Mouse (Mus musculus) embryo, embryonic 10.5 days (tissue): ENCODE measurements around the gene Cyb5d1.
A peak's percentile ranks its signal among the peaks of the same experiment; 100 is the strongest.

Source experiments
- DNase-seq: peaks from one replicate; pipeline ENCODE4 v3.0.0-alpha.2; 2015; ENCODE audit warnings: low spot score

The Cyb5d1 gene

DNA sequence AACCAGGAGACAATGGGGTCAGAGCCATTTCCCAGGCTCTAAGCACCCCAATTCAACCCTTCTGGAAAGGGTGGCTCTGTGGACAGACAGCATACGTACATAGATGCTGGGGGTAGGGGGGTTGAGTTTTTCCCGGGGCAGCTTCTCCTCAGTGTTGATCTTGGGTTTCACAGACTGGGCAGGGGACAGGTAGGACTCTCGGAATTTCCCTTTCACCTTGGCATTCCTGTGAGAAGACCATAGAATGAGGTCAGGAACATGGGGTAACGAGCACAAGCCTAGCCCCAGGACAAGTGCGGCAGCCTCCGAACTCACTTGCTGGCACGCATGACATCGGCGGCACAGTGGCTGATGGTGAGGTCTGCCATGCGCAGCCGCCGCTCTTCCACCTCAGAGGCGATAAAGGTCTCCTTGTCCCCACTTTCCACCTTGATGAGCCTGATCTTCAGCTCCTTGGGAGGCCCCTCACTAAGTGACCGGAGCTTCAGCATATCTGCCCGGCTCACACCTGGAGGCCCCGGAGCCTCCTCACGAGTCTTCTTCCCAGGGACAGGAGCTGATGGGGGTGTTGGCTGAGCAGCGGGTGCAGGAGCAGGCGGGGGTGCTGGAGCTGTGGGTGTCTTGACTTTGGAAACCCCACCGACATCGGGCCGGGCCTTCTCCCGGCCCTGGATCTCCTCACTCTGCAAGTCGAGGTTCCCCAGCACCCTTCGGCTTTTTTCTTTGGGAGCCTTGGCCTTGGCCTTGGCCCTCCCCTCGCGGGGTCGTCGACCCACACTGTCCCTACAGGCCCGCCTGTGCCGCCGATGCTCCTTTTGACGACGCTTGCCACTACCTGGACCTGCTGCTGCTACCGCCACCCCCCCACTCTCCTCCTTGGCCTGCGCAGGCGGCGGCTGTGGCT, 8.5 kb upstream of the Cyb5d1 start:
- DNase-seq = no peak

DNA sequence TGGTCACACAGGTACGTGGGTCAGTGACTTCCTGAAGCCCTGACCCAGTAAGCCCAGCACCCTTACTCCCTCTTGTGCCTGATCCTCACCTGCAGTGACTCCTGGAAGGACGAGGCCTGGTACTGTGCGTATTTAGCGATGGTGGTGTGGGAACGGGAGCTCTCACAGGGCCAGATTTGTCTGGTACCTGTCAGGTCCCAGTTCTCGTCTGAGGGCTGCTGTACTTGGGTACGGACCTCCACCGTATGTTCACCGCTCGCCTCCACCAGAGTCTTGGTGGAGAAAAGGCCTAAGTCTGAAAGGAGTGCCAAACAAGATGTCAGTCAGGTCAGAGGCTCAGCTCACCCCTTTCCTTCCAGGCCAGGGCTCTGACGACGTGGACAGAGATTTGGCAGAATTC, 6.6 kb upstream of the Cyb5d1 start:
- DNase-seq = no peak

DNA sequence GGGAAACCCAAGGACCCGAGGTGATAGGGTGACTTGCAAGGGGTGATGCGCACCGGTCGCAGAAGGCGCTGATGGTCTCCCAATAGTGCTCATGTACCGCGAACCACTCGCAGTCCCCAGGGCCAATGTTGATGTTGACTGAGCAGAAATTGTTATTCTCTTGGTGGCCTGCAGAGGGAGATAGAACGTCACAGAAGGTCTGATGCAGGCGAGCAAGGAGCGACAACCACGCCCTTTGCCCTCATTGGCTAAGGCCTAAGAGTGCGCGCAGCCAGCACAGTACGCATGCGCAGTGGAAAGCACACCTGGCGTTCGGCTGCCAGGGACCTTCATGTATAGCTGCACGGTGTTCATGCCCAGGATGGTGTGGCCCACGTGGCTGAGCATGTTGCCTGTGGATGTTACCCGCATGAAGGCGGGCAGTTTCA, 5.8 kb upstream of the Cyb5d1 start:
- DNase-seq = peak; percentile 94

DNA sequence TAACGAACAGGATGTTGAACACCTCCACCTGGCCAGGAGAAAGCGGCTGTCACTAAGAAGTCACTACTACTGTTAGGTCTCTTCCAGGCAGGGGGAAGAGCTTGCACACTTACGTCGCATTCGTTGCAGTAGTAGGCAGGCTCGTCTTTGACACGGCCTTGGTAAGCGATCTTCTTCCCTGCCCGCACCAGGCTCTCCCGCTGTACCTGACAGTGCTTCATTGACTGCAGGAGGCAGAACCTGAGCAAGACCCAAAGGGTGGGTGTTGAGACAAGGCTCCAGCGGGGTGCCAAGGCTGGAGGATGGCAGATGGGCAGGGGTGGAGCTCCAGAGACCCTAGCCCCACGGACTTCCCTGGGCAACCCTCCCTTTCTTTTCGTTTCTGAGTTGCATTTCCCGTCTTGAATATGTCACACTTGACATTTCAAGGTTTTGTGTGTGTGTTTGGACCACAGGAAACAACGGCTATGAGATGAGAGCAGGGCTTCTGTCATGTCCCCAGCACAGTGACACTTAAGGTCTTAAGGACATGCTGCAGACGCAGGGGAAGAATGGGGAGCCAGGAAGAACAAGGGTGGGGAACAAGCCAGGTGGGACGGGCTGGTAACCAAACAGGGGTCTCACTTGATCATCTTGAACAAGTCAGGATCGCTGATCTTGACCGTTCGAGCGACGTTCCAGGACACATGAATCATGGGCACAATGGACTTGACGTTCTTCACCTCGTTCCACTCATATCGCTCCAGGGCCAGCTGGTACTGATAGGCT, 4.8 kb upstream of the Cyb5d1 start:
- DNase-seq = peak; percentile 18

DNA sequence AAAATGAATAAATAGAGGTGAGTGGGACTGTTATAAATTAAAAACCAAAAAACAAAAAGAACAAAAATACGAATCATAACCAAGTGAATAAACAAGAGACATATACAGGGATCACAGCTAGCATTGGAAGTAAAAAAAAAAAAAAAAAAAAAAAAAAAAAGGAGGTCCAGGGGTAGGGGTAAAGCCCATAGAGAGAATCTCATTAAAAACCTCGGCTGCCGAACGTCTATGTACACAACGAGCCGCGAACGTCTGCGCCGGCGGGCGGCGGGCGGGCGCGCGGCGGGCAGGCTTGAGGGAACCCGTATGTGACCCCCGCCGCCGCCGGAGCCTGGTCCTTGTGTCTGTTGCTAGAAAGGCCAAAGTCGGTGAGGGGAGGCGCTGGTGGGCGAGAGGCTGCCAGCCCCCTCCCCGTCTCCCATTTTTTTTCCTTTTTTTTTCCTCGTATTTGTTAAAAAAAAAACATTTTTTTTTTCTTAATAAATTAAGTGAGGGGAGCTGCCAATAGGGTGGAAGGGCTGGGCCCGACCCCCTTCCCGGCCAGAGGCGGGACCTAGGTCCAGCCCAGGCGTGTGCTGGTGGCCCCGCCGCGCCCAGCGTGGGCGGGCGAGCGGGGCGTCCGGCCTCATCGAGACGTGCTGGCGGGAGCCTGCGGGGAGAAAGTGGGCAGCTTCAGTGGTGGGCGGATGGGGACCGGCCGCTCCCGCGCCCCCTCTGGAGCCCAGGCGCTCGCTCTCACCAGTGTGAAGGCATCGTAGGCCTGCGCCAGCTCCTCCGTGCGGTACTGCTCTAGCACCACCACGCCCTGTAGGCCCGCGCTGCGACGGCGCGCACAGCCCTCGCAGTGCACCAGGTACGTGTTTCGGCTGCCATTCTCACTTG, 4.0 kb upstream of the Cyb5d1 start:
- DNase-seq = peak; percentile 67

DNA sequence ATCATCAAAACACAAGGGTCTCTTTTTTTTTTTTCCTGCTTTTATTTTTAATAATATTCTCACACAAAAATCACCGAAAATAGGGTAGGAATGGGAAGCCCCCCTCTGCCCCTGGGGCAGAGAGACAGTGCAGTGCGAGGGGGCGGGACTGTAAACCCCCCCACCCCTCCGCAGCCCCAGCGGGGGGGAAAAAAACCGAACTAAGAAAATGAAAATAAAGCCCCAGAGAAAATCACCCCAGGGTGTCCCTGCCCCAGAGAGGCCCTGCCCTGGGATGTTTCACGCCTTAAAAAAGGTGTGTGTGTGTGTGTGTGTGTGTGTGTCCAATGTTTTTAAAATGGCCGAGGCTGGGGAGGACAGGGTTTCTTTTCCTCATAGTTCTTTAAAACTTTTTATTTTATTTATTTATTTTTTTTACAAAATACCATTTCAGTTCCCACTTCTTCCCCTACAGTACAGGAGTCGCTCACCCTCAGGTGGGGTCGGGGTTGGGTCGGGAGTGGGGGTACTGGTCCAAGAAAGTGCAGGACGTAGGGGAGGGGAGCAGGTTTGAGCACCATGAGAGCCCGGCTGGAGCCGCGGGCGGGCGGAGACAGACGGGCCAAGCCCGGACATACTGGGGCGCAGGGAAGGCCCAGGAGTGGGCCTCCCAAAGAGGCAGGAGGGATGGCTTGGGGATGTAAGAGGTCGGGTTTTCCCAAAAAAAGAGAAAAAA, 3.2 kb upstream of the Cyb5d1 start:
- DNase-seq = peak; percentile 35

DNA sequence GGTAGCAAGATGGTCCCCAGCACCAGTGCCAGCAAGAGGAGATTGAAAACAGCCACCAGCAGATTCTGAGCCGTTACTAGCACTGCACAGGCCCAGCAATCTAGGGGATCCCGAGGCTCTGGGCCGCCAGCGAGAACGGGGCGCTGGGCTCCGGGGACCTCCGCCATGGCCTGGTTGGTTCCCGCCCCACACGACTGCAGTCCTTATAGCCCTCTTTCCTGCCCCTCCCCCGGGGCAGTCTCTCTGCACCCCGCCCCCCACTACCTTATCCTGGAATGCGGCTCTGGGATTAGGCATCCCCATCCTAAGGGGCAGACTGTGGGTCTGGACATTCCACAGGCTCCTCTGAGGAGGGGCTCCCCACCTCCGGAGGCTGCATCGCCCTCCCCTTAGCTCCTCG, 2.6 kb upstream of the Cyb5d1 start, which contains the start of gene Tmem88:
Gene Tmem88 (minus strand): TSS at position 176 of the 400 bp plus-strand sequence.
- DNase-seq = peak; percentile 72

DNA sequence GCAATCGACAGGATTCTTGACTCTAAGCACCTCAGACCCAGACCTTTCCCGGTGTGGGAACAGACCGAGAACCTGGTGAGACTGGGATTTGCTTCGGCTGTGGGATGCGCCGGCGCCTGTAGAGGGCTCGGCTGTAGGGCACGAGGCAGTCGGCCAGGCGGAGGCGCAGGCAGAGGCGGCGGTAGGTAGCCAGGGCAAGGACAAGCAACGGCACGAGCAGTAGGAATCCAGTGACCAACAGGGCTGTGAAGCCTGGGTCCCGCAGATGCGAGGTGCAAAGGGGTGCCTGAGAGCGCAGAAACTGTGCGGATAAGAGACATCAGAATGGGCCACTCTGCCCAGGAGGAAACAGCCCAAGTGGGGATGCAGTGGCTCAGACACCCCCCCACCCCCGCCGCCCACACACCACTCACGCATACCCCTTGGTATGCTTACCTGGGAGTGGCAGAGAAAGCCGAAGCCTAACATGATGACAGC, 2.2 kb upstream of the Cyb5d1 start:
- DNase-seq = peak; percentile 50

DNA sequence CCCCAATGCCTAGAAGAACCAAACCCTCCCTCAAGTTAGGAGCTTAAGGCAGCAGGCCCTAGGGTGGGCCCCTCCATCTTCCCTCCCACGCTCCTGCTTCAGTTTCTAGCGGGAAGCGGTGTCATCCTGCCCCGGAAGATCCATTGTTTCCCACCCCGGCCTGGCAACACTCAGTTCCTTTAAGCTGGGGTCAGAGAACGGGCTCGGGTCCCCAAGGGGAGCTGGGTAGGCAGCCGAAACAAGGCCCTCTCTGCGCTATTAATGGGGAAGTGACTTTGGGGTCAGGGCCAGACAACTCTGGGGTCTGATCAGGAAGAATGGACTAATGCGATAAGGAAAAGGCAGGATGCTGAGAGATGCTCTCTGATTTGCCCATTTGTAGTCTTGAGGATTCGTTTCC, 1.3 kb upstream of the Cyb5d1 start:
- DNase-seq = peak; percentile 48

DNA sequence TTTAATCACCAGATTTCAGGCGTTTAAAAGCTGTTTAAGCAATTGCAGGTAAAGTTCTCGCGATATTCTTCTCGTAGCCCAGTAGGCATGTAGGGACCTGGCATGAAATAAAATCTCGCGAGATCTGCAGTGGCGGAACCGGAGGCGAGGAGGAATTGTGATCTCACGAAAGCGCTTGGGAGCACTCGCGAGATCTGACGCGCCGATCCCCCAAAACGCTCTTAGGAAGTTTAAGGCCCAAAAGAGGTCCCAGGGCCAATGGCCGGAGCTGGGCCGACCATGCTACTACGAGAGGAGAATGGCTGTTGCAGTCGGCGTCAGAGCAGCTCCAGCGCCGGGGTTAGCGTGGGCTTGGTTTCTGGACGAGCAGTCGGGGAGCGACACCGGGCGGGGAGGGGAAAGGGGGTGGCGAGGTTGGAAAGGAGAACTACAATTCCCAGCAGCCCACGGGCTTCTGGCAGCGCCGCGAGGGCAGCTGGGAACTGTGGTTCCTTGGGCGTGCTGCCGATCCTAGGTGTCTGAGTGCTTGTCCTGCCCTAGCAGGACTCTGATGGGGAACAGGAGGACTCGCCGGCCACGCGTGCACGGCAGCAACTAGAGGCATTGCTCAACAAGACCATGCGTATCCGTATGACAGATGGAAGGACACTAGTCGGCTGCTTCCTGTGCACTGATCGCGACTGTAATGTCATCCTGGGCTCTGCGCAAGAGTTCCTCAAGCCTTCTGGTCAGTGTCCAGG, 373 bp upstream of the Cyb5d1 start:
- DNase-seq = peak; percentile 99

DNA sequence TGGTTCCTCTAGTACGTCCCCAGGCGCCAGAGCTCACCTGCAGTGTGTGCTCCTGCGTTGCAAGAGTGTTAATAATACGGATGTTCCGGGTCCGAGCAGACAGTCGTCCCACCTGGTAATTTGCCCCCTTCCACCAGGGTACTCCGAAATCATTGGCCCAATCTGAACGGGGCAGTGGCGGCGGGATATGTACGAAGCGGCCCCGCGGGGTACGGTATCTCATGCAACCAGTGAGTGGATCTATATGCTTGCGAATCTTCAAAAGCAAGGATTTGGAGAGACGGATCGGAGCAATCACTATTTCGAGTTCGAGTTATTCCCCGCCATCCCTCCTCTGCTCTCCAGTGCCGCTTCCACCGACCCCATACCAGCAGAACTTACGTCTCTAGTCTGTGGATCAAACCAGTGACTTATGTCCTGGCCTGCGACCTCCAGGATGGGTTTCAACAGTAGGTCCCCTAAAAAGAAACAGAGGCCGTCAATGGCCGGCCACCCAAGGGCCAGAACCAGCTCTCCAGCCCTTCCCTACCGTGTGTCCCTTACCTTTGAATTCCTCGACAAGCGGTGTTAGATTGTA, 752 bp downstream of the Cyb5d1 start:
- DNase-seq = peak; percentile 35

DNA sequence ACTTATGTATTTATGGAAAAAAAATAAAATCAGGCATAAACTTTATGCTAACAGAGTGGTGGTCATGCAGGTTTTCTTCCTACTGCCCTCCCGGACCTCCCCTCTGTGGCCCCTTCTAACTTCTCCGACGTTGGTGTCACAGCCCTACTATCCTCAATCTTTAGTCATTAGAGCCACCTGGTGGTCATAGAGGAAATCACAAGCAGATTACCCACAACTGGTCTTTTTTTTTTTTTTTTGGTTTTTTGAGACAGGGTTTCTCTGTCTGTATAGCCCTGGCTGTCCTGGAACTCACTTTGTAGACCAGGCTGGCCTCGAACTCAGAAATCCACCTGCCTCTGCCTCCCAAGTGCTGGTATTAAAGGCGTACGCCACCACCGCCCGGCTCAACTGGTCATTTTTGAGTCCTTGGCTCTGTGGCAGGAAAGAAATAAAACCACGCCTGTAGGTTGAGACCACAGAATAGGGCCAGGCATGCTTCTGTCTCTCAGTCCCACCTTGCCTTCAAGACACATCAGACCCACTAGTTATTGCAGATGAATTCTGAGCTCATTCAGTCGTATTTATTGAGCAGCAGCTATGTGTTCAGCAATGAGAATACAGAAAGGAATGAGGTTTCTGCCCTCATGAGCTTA, 4.9 kb downstream of the Cyb5d1 start:
- peak; percentile 93 for DNase-seq

DNA sequence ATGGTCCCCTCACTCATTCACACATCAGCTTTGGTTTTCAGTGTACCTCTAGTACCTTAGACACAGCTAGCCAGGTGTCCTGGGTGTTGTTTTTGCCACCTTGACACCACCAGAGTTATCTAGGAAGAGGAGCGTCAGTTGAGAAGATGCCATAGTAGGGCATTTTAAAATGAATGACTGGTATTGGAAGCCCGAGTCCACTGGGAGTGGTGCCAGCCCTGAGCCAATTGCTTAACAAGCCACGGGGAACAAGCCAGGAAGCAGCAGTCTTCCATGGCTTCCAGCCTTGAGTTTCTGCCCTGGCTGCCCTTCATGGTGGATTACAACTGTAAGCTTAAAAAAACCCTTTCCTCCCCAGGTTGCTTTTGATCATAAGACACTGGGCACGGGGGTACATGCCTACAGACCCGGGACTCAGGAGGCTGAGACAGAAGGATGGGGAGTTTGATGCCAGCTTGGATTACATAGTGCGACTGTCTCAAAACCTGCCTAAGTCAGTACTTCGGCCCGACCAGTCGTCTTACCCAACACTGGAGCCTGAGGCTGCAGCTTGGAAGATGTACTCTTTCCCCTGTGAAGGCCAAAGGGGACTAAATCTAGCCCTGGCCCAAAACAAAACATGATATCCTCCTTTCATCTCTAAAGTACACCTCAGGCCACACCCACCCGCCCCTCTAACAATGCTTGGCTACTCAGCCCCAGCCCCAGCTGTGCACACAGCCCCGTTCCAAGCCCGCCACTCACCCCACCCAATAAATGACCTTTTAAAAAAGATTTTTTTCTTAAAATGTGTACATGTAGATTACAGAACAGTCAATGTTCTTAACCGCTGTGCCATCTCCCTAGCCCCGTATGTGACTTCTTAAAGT, 5.7 kb downstream of the Cyb5d1 start:
- no peak for DNase-seq

DNA sequence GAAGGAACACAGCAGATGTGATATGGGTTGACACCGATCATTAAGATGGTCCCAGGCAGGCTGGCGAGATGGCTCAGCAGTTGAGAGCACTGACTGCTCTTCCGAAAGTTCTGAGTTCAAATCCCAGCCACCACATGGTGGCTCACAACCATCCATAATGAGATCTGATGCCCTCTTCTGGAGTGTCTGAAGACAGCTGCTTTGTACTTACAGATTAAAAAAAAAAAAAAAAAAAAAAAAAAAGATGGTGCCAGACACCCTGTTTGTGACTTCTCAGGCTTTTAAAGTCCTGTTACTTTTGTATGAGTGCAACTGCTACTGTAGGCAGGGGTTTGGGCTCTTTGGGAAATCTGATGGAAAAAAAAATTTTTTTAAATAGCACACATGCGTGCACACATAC, 6.8 kb downstream of the Cyb5d1 start:
- no peak for DNase-seq

DNA sequence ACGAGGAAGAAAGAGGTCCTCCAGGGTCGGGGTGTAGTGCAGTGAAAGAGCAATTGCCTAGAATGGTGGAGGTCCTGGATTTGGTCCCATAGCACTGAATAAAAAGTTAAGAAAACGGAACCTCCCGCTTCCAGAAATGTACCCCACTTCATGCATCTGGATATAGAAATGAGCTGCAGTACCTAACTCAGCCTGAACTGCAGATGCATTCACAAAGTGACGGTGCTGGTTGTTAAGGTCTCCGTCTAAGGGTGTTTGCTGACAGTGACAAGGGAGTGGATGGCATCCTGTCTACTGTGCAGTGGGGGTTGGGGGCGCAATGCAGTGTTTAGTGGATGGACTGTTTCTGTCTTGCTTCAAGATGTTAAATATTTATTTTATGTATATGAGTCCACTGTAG, 8.7 kb downstream of the Cyb5d1 start:
- no peak for DNase-seq

DNA sequence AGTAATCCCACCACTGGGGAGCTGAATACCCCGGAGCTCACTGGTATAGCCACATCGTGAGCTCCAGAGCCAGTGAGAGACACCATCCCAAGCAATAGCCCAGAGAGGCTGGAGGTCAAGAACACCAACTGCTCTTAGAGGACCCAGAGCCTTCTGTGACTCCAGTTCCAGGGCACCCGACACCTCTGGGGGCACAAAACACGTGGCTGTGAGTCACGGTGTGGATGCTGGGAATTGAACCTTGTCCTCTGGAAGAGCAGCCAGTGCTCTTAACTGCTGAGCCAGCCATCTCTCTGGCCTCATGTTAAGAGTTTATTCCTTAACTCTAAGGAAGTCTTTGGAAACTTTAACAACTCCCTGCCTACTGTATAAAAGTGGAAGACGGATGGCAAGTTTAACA, 10.5 kb downstream of the Cyb5d1 start:
- DNase-seq = no peak

DNA sequence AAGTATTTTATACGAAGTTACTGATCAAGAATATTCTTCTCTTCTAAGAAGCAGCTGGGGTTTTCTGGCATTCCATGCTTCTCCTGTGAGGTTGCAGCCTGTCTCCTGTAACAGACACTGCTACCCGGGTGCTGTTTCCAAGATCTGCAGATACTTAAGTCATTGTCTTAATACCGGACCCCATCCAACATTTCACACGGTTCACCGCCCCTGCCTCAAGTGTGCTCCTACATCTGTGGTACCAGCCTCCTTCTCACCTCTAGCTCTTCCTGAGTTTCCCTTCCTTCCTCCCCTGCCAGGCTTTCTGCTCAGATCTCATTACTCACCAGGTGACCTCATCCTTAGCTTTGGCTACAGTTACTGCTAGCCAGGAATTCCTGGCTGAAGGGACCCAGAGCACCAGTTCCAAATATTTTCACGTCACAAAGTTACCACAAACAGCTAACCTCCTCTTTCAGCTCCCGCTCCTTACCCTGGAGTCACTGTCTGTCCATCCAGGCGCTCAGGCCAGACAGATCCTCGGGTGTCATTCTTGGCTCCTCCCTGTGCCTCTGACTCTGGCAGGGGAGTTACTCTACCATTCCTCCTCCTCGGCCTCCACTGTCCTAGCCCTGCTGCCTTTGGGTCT, 12.8 kb downstream of the Cyb5d1 start:
- no peak for DNase-seq

DNA sequence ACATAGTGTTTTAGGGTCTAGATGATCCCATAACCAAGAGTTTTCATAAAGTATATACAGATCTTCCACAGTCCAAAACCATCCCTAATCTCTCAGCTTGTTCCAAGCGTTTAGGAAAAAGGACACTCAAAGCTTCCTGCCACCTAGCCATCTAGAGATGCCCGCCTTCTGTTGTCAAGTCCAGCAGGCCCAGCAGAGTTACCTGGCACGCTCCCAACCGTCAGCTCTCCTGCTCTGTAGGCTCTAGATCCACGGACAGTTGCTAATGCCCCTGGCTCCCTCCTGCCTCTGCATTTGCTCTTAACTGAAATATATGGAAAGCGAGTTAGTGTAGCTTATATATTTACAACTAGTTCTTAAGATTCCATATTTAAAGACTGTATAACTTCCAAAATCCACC, 14.1 kb downstream of the Cyb5d1 start:
- DNase-seq = no peak
